Mouse (Mus musculus) heart, postnatal 4 days (tissue): ENCODE measurements around the gene Nt5c3b. TPM values are rescaled to one million over a fixed set of nuclear protein-coding genes. Genes with fewer than 3 reads are reported as not detected.

Source experiments
- DNase-seq: peaks from one replicate; pipeline ENCODE4 v3.0.0; 2021
- total RNA-seq, 2 experiments: library from RNA; stranded (reverse); gene quantifications; 2 replicates each; pipeline ENCODE4 v1.2.3; 2021

The Nt5c3b gene
- total RNA-seq, 2 experiments from 2014 or later, result 52.3 to 55.3 TPM

- DNase-seq, result no peak
Measured at GRCm38 (mm10) chr11:100426820-100427219, 14.8 kb downstream of the Nt5c3b start.

- peak; percentile 82 for DNase-seq
Measured at GRCm38 (mm10) chr11:100425851-100426250, 15.8 kb downstream of the Nt5c3b start.

DNA sequence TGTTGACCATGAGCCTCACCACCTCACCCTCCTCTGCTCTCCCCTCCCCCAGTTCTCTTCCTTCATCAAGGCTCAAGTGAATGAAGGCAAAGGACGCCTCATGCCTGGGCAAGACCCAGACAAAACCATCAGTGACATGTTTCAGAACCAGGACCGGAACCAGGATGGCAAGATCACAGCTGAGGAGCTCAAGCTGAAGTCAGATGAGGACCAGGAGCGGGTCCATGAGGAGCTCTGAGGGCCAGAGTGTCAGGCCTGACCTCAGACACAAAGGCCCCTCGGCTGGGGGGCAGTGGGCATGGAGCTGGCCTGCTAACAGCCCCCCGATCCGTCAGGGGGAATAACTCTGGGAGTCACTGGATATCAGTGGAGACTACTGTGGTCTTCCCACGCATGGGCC lies 17.8 kb downstream of the Nt5c3b start:
- DNase-seq, result no peak

DNA sequence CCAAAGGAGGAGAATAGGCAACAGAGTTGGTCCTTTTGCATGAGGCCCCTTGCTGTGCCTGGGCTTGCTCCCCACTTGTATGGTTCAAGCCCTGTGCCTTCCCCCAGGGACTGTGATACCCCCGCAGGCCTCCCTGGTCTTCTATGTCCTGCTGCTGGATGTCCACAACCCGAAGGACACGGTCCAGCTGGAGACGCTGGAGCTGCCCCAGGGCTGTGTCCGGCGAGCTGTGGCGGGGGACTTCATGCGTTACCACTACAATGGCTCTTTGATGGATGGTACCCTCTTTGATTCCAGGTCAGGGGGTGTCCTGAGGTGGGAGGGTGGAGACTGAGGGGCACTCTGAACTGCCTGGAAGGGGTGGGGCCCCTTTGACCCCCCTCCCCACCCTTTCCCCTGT lies 20.1 kb downstream of the Nt5c3b start:
- no peak for DNase-seq

DNA sequence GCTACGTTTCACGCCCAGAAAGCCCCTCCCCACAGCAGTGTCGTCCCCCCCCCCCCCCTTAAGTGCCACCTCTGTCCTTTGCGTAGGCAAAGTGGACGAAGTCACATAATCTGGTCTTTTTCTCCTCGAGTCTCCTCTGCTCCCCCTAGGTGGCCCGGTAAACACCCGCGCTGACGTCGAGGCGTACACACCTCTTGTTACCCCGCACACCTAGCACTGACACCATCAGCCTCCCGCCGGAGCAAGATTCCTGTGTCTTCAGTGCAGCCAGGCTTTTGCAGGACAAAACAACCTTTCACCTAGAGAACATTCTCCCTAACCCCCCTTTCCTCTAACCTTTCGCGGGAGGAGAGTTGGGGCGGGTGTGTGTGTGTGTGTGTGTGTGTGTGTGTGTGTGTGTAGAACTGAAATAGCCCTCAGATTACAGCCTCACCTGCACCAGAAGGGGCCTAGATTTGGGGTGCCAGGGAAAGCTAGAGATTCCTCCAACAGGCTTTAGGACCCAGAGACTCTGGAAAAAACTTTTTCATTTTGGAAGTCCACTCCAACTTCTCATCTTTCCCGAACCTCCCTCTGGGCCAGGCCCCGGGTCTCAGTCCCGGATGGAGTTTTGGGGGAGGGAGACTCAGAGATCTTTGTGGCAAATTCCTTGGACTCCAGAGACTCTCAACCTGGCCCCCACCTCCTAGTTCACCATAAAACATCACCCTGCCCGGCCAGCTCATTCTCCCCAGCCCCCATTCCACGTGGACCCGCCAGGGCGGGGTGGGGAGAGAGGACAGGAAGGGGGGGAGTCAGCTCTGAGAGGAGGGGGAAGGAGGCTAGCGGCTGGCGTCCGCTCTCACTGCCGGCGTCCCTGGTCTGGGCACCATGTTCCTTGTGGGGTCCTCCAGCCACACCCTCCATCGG lies 26.4 kb downstream of the Nt5c3b start, which contains the start of gene Fkbp10:
TSS of gene Fkbp10 (plus strand) at position 784 of the 909 bp plus-strand sequence.
- DNase-seq, result peak; percentile 81

DNA sequence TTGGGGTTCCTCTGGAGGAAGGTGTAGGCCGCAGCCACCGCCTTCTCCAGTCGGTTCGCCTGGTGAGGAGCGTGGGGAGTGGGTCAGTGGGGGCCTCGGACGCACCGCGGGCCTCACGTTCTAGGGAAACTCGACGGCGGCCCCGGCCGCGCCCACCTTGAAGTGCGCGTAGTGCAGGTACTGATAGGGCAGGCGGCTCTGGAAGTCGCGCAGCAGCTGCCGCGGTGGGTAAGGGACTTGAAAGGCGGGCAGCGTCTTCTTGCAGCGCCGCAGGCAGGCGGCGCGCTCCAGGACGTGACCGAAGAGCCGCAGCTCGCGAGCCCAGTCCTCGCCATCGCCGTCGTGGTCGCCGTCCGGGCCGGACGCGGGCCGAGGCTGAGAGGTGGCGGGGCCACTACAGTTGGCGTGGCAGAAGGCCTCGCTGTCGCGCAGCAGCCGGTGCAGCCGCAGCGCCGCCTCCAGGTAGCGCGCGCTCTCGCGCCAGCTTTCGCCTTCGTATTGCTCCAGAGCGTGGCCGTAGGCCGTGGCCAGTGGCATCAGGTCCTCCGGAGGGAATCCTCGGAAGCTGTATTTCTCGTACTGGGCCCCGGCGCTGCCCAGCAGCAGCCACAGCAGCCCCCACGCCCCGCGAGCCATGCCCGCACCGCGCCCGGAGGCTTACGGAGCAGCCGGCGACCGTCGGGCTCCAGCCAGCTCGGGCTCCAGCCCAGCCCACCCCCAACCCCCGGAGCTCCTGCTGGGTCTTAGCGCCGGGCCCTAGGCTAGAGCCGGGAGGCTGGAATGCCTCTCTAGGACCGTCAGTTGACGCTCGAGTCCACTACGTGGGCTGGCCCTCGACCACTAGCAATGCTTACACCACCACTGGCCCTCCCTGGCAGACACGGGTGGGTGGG lies 27.3 kb downstream of the Nt5c3b start, which contains the start of gene P3h4:
TSS of gene P3h4 (minus strand) at position 816 of the 893 bp plus-strand sequence.
- peak; percentile 89 for DNase-seq

DNA sequence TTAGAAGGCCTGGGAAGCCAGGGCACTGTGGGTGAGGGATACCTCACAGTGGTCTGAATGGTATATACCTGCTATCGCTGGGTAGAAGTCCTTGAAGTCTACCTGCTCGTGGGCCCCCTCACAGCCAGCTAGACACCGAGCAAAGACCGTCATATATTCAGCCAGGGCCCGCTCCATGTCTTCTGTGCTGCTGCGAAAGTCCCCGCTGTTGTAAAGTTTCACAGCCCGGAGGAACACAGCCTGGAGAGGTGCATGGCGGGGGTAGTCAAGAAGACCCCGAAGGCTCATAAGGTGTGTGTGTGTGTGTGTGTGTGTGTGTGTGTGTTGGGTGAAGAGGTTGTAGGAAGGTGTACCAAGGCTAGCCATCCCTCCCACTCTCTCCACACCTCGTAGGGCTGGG lies 28.1 kb downstream of the Nt5c3b start:
- no peak for DNase-seq

DNA sequence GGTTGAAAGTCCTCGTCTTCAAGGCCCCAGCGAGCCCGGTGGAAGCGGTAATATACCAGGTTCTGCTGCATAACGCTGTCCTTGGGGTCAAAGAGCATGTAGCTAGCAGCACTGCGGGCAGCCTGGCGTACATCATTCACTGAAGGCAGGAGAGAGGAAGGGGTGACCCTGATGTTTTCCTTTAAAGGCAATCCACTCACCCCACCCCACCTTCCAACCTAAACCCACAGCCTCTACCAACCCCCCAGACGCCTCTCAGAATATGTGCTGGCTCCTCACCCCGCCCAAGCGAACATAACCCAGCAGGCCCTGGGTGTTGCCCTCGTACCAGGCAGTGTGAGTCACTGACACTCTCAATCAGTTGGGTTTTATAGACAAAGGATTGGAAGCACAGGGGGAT lies 29.9 kb downstream of the Nt5c3b start:
- DNase-seq, result no peak

- DNase-seq, result no peak
Measured at GRCm38 (mm10) chr11:100409686-100410085, 31.9 kb downstream of the Nt5c3b start.

- no peak for DNase-seq
Measured at GRCm38 (mm10) chr11:100408835-100409462, 32.7 kb downstream of the Nt5c3b start.

GRCm38 (mm10) chr11:100408076-100408834 lies 33.4 kb downstream of the Nt5c3b start:
- DNase-seq, result peak; percentile 88

DNA sequence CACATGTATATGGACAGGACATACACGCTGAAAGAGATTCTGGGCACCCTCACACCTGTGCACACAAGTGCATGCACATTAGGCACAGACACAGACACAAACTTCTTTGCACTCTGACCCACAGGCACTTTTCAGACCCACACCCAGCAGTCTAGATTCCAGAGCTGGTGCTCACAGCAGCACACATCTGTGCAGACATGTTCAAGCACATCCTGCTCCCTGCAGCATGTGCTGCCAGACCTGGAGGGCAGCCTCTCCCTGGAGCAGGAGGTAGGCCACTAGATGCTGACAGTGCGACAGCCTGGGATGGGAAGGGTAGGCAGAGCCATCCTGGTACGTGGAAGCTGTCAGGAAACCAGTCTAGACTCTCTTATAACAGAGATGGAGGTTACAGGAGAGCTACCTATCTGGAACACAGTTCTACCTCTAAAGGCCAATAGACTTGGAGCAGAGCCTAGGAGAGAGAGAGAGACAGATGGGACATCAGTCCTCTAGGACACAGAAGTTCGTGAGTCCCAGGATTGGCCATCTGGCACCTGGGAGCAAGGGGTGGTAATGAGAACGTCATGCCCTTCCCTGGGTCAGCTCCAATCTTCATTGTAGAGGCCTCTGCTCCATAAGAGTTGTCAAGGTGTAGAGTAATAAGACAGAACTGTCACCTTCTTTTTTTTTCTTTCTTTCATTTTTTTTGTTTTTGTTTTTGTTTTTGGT lies 34.5 kb downstream of the Nt5c3b start:
- DNase-seq, result no peak

GRCm38 (mm10) chr11:100406273-100406672 lies 35.3 kb downstream of the Nt5c3b start:
- no peak for DNase-seq

DNA sequence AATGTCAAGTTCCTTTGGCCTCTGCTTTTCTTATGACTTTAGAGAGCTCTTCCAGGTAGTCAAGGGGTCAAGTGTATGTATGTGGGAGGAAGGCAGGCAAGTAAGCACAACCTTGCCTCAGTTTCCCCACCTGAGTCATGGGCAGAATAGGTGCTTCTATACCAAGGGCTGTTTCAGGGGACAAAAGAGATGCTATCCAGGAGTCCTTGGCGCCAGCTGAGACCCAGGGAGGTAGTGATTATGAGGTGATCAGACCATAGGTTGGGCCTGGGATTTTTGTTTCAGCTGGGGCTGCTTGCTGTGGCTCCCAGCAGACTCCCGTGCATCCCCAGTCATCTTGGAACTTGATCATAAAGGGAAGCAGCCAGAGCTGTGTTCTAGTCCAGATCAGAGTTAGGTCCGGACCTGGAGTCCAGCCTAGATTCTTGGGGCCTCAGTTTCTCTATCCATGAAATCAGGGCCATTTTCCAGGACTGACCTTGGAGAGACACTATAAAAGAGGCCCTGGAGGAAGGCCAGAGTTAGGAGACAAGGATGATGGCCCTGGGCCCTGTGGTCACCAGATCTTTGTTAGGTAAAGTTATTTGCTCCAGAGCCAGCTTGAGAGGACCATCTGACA lies 37.0 kb downstream of the Nt5c3b start:
- no peak for DNase-seq

- DNase-seq, result no peak
Measured at GRCm38 (mm10) chr11:100403445-100404134, 38.0 kb downstream of the Nt5c3b start.

DNA sequence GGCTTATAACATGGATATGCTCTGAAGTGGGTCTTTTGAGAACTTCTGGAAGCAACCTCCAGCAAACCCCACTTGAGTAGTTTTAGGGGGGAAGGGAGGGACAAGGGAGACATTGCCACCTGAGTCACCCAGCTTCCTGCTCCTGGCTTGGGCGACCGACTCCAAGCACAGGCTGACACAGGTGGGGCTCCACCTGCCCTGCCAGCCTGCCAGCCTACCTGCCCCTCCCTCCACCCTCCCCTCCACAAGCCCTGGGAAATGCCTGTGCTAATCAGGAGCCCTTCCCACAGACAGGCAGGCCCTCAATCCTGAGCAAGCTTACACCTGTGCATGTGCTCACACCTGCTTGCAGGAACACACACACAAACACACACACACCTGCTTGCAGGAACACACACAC lies 38.9 kb downstream of the Nt5c3b start:
- DNase-seq, result no peak

GRCm38 (mm10) chr11:100402240-100402639 lies 39.4 kb downstream of the Nt5c3b start:
- peak; percentile 76 for DNase-seq

GRCm38 (mm10) chr11:100400842-100401241 lies 40.8 kb downstream of the Nt5c3b start:
- no peak for DNase-seq

DNA sequence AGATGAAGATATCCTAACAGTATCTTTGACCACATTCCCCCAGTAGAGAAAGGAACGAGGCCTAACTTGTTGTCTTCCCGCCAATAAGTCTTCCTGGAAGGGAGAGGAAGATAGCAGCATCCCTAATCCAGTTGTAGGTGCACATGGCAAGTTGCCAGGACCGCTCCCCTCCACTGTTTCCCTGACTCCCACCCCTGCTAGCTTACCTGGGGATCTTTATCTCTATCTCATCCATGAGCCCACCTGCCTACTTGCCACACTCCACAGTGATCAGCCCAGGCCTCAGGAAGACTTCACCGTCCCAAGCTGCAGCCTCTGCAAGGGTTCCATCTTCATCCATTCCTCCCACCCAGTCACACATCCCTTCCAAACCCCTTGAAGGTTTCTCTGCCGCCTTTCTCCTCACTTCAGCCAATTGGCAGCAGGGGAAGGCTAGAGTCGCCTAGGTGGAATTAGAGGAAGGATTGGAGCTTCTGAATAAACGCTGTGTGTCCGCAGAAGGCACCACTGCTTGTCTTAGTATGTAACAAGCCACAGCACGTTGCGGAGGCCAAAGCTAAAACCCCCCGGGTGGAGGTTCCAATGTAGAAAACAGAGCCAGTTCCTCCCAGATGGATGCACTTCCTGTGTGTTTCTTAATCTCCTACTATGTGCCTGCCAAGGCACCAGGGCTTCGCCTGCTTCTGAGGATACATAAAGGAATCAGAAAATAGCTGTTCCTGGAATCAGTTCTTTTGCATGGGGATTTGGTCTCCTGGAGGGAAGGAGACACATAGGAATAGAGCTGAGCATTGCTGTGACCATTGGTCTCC lies 41.7 kb downstream of the Nt5c3b start:
- DNase-seq, result no peak
